Mouse (Mus musculus) lung, postnatal 36 days (tissue): ENCODE measurements around the gene Ebf4.
"Not testable (repeated sequence)": the region's sequence is repeated elsewhere in the genome, so short reads cannot be mapped to it uniquely, and the experiment has no call there.

Experiments used
- DNase-seq: peaks from one replicate; pipeline ENCODE4 v3.0.0; 2022; ENCODE audit warnings: mixed read lengths

Gene Ebf4

GRCm38 (mm10) chr2:130296134-130296745 is 1.3 kb downstream of the Ebf4 start:
- DNase-seq = no peak

- no peak for DNase-seq
These were observed 2.6 kb downstream of the Ebf4 start for GRCm38 (mm10) chr2:130297580-130297979.

DNA sequence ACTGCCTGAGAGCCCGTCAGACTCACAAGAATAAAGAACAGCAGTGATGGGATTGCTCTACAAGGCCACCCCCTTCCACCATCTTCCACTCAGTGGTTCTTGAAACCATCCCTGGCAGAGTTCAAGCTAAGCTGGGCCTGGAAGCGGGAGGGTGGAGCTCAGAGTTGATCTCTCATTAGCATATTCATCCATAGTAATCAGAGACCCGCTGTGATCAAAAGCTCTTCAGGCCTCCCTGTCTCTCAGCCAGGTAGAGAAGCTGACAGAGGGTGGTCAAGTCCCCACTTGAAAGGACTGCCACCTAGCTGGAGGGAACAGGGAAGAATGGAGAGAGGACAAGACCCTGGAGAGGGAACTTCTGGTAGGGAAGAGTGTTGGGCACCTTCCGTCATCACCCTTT is 8.0 kb downstream of the Ebf4 start:
- DNase-seq = no peak

- DNase-seq = no peak
These were observed 32.1 kb downstream of the Ebf4 start for GRCm38 (mm10) chr2:130327057-130327456.

DNA sequence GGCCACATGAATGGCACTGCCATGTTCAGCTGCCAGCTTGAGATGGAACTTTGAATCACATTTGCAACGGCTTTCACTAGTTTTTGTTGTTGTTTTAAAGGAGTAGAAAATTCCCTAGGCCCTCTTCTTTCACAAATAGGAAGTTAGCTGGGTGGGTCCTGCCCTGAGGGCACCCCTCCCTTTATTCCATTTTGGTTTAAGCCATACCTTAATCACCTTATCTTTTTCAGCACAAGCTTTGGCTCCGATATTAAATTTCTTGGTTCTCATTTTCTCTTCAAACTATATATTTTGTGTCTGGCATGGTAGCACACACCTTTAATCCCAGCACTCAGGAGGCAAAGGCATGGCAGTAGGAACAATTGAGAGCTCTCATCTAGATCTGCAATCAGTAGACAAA is 34.5 kb downstream of the Ebf4 start:
- DNase-seq = no peak

DNA sequence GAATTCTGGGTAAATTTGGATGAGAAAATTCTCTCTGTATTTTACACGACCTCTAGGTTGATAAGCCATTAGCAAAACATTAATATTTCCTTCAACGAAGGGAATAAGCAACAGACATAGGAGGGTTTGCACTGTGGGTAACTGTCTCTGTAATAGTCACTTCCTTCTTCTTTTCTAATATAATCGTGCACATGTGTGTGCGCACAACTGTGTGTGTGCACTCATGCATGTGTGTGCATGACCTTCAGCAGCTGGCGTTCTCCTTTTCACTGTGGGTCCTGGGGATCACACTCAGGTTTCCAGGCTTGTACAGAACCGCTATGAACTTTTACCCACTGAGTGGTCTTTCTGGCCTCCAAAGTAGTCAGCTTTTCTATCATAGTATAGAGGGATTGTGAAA is 40.1 kb downstream of the Ebf4 start:
- no peak for DNase-seq

DNA sequence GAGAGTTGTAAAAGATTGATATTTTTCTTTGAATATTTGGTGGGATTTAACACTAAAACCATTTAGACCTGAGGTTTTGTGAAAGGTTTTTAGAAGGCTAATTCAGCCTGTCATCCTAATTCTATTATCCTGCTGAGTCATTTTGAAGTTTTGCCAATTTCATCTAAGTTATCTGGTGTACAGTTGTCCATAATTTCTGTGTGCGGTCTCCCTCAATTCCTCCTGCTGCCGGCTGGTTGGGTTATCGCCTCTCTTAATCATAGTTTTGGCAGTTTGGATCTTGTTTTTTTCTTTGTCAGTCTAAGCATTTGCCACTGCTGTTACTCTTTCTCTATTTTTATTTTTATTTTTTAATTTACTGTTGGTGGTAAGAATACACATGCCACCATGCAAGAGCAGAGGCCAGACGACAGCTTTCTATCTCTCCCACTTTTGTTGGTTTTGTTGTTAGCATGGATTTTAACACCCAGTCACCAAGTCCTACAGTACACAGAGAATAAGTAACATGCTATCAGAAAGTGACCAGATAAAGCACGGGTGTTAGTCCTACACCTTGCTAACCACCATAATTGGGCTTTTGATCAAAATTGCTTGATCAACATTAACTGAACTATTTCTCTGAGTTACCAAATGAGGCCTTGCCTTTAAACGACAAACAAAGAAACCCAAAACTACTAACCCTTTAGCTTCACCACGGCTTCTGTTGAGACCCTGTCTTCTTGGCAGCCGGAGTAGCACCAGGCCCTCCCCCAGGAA is 45.7 kb downstream of the Ebf4 start:
- DNase-seq = no peak

- DNase-seq = no peak
These were observed 46.2 kb downstream of the Ebf4 start for GRCm38 (mm10) chr2:130341220-130341580.

DNA sequence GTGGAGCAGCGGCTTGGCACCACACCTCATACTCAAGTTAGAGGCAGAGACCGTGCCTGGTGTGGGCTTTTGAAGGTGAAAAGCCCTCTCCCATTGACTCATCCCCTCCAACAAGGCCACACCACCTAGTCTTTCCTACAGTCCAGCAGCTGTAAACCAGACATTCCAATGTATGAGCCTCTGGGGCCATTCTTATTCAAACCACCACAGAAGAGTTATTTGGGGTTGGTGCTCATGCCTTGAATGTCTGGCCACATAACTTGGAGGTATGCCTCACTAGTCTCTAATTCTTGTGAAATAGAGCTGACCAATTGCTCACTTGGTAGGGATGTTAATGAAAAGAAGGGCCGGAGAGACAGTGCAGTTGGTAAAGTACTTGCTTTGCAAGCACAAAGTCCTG is 55.4 kb downstream of the Ebf4 start:
- no peak for DNase-seq

GRCm38 (mm10) chr2:130351758-130352339 is 56.9 kb downstream of the Ebf4 start:
- DNase-seq = no peak

GRCm38 (mm10) chr2:130353411-130353810 is 58.4 kb downstream of the Ebf4 start:
- no peak for DNase-seq

GRCm38 (mm10) chr2:130353889-130354288 is 58.9 kb downstream of the Ebf4 start:
- no peak for DNase-seq

DNA sequence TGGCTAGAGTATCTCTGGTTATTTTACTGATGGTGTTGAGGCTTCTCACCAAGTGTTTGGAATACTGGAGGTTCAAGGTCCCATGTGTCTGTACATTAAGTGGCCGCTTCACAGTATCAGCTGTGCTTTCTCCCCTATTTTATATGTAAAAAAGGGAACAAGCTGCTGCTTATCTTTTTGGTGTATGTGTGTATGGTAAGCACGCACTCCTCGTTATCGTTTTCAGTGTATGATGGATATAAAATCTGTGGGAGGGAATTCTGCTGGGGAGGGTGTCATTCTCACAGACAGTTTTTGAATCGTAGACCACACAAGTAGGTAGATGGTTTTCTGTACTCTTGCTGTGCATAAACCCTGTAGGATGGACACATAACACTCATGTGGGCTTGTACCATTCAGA is 62.6 kb downstream of the Ebf4 start:
- DNase-seq = no peak

- no peak for DNase-seq
These were observed 63.9 kb downstream of the Ebf4 start for GRCm38 (mm10) chr2:130358852-130359251.

DNA sequence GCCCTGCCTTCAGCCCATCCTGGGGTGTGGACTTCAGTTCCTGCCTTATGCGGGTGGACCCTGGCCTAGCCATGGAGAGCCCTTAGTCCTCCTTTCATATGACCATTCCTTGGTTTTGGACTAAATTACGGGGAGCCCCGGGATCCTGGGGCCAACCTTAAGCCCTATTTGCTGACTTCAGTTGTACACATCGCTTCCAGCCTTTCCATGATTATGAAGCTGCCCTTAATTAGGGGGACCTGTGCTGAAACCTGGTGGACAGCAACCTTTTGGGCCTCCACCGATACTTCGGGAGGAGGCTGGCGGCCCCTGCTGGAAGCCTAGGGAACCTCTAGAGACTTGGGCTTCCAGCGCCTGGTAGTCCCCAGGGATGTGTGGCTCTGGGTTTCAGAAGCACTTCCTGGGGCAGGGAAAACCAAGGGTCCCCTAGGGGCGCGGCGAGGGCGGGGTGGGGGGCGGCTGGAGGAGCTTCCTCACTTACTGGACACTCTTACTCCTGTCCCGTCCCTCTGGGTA is 67.6 kb downstream of the Ebf4 start:
- peak; percentile 35 for DNase-seq

GRCm38 (mm10) chr2:130365211-130366094 is 70.5 kb downstream of the Ebf4 start:
- DNase-seq = no peak

DNA sequence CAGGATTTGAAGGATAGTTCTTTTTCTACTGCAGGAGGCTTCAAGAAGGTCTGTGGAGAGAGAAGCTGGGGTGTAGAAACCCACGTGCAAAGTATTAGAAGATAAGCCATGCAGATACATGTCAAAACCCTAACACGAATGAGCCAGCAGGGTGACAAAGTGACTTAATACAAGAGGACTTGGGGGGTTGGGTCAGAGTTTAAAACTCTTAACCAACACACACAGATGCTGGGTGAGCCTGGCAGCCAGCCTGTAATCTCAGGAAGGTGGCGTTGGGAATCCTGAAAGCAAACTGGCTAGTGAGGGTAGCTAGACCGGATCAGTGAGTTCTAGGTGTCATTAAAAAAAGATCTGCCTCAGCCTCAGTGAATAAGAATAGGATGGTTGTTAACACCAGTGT is 72.4 kb downstream of the Ebf4 start:
- DNase-seq = peak; percentile 30

GRCm38 (mm10) chr2:130373026-130373425 is 78.1 kb downstream of the Ebf4 start:
- DNase-seq = not testable (repeated sequence)

DNA sequence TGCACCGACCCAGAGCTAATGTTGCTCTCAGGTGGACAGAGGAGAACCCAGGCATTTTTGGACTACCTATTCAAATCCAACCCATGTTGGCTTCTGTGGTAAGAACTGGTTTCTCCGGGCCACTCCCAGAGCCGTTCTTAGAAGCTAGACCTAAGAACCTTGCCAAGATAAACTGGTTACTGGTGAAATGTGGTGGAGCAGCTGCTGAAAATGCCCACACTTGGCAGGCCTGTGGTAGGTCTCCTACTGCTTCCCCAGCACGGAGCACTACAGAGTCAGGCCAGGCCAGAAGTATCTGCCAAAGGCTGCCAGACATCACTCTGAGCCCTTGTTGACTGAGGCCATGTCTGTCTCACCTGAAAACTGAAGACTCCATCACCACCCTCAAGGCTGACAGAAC is 80.0 kb downstream of the Ebf4 start:
- DNase-seq = peak; percentile 30

- DNase-seq = no peak
These were observed 88.2 kb downstream of the Ebf4 start for GRCm38 (mm10) chr2:130383205-130383604.

GRCm38 (mm10) chr2:130383895-130384294 is 88.9 kb downstream of the Ebf4 start:
- DNase-seq = no peak

DNA sequence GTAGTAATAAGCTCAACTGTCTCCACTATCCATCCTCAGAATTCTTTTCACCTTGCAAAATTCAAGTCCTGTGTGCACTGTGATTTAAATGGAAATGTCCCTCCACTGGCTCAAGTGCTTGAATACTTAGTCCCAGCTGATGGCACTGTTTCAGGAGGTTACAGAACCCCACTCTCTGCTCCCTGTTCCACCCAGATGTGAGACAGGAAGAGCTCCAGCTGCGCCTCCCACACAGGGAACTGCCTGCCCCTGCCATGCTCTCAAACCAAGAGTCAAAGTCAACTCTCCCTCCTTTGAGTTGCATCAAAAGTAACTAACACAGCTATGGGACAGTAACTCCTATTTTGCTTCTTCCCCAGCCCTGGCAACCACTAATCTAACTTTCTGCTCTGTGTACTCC is 91.2 kb downstream of the Ebf4 start:
- peak; percentile 45 for DNase-seq

DNA sequence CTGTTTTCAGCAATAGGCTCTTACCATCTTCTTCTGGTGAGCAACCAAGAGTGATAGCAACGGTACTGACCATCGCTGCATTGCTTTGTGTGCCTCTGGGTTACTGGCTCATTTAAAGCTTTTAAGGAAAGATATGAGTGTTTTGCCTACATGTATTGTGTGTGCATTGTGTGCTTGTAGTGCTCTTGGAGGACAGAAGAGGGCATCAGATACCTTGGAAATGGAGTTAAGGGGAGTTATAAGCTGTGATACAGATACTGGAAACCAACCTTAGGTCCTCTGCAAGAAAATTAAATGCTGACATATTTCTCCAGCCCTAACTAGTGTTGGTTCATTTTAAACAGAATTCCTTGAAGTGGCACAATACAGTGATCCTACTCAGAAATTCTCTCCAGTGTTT is 93.8 kb downstream of the Ebf4 start:
- DNase-seq = peak; percentile 12
